Mouse (Mus musculus): ENCODE measurements around the gene Chchd10. TPM values are rescaled to one million over a fixed set of nuclear protein-coding genes. Genes with fewer than 3 reads are reported as not detected.
A peak's percentile ranks its signal among the peaks of the same experiment; 100 is the strongest.

The Chchd10 gene
- total and polyA plus RNA-seq, 3 experiments: 147 to 540 (median 254) TPM

DNA sequence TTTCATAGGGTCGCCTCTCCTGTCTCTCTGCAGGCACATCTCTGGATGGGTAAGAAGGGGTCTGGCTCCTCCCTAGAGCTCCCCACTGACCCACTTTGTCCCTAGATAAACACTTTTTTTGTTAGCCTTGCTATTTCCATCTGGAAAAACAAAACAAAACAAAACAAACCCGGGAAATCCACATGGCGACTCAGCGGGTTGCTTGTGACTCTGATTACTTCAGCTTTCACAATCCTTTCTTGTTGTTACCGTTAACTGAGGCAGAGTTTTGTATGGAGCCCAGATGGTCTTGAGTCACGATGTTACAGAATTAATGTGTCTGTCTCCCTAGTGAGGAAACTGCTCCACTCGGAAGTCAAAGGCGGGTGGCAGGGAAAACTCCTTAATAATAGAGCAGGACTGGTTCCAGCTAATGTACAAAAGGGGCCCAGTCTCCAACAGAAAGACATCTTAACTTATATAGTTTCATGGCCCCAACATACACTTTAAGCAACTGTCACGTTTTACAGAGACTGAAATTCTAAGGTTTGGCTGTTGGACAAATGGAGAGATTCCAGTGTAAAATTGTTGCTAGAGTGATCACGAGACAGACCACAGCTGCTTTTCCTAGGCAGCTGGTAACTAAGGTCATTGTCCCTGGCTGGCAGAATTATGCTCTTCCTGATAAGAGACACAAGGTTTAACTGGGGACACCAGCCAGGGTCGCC is 11.3 kb downstream of the Chchd10 start:
- no peak for DNase-seq (ENCODE audit: extremely low read depth)
- Histone ChIP-seq H3K27me3 (replicated peaks) (no peaks in the 10 kb centered on the region), H3K4me1 (ENCODE audit: control insufficient read depth in 1 of 2, insufficient read depth in 2 of 2) (peaks cover 34 to 74% of the 10 kb centered on the region in 2 experiments), H3K9ac (ENCODE audit: insufficient read depth, low read depth) (no peak overlapping the region), H3K27ac (ENCODE audit: insufficient read depth, low read depth) (no peak overlapping the region), H3K79me2 (replicated peaks; ENCODE audit: control insufficient read depth, extremely low read depth, insufficient read depth, poor library complexity, severe bottlenecking) (no peaks in the 10 kb centered on the region), H3K9me3 (replicated peaks; ENCODE audit: low read length) (no peaks in the 10 kb centered on the region), H3K4me3 (replicated peaks in 1 of 3; ENCODE audit: low read depth in 2 of 3, low read length in 2 of 3, poor library complexity in 1 of 3) (no peak overlapping the region), H3K4me2 (ENCODE audit: insufficient read depth, low read depth, poor library complexity, severe bottlenecking) (no peak overlapping the region), H3K36me3 (replicated peaks in 1 of 2; ENCODE audit: control insufficient read depth in 1 of 2, insufficient read depth in 1 of 2, low read length in 1 of 2) (peaks cover 0 to 9% of the 10 kb centered on the region in 2 experiments)
- TF ChIP-seq ZNF384 (IDR thresholded peaks at IDR 0.05; ENCODE audit: low read depth, low read length) (no peak), PAX5 (IDR thresholded peaks at IDR 0.05; ENCODE audit: low read length) (no peak), NELFE (IDR thresholded peaks at IDR 0.05; ENCODE audit: low read depth, low read length) (no peak), MAZ (IDR thresholded peaks at IDR 0.05; ENCODE audit: low read depth, low read length) (no peak), SIN3A (IDR thresholded peaks at IDR 0.05; ENCODE audit: low read length) (no peak)
- dilution Hi-C loops (cut with MboI; ENCODE audit: extremely low pct_ligation_motif_present, extremely low pct_unique_long_range_greater_than_20kb, low sequenced_read_pairs) (no loop called here), in situ Hi-C loops (cut with MboI; ENCODE audit: low pct_ligation_motif_present, low pct_unique_long_range_greater_than_20kb, low sequenced_read_pairs) (no loop called here)

DNA sequence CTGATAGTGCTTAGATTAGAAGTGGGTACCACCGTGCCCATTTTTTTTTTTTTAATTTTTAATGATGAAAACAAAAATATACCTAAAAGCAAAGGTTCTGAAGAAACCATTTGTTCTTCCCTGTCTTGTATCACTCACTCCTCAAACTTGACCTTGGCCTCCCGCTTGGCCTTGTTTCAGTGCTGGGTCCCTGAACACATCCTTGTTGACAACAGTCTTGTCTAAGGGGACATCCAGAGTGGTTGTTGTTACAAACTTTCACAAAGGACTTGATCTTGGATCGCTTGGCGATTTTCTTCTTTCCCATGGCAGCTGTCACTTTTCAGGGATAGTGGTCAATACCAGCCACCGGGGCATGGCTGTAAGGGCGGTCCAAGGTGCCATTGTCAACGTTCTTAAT is 12.3 kb downstream of the Chchd10 start:
- DNase-seq (ENCODE audit: extremely low read depth): no peak
- Histone ChIP-seq H3K9ac (ENCODE audit: insufficient read depth, low read depth) (no peak overlapping the region), H3K4me1 (ENCODE audit: control insufficient read depth in 1 of 2, insufficient read depth in 2 of 2) (peaks cover 33 to 74% of the 10 kb centered on the region in 2 experiments), H3K79me2 (replicated peaks; ENCODE audit: control insufficient read depth, extremely low read depth, insufficient read depth, poor library complexity, severe bottlenecking) (no peaks in the 10 kb centered on the region), H3K36me3 (replicated peaks in 1 of 2; ENCODE audit: control insufficient read depth in 1 of 2, insufficient read depth in 1 of 2, low read length in 1 of 2) (peaks cover 0 to 5% of the 10 kb centered on the region in 2 experiments), H3K27me3 (replicated peaks) (no peaks in the 10 kb centered on the region), H3K4me2 (ENCODE audit: insufficient read depth, low read depth, poor library complexity, severe bottlenecking) (no peak overlapping the region), H3K4me3 (replicated peaks in 1 of 3; ENCODE audit: low read depth in 2 of 3, low read length in 2 of 3, poor library complexity in 1 of 3) (no peak overlapping the region), H3K9me3 (replicated peaks; ENCODE audit: low read length) (no peaks in the 10 kb centered on the region), H3K27ac (ENCODE audit: insufficient read depth, low read depth) (no peak overlapping the region)
- in situ Hi-C loops (cut with MboI; ENCODE audit: low pct_ligation_motif_present, low pct_unique_long_range_greater_than_20kb, low sequenced_read_pairs): no loop called here
- no peak for TF ChIP-seq GABPA (IDR thresholded peaks at IDR 0.05; ENCODE audit: insufficient replicate concordance, low read depth, low read length)
- TF ChIP-seq TBP (conservative IDR thresholded peaks at IDR 0.05; ENCODE audit: low read depth, low read length): no peak
- TF ChIP-seq ELF1 (IDR thresholded peaks at IDR 0.05; ENCODE audit: low read depth, low read length): no peak
- no peak for TF ChIP-seq SMC3 (IDR thresholded peaks at IDR 0.05; ENCODE audit: low read depth, low read length)
- no peak for TF ChIP-seq MAX (IDR thresholded peaks at IDR 0.05; ENCODE audit: low read length)
- TF ChIP-seq ZC3H11A (IDR thresholded peaks at IDR 0.05; ENCODE audit: low read depth, low read length): no peak
- TF ChIP-seq POLR2A (IDR thresholded peaks at IDR 0.05; ENCODE audit: low read depth, low read length): no peak
- no peak for TF ChIP-seq IRF4 (IDR thresholded peaks at IDR 0.05; ENCODE audit: low read depth, low read length)
- no peak for TF ChIP-seq RCOR1 (conservative IDR thresholded peaks at IDR 0.05; ENCODE audit: low read depth, low read length)
- dilution Hi-C loops (cut with MboI; ENCODE audit: extremely low pct_ligation_motif_present, extremely low pct_unique_long_range_greater_than_20kb, low sequenced_read_pairs): no loop called here

DNA sequence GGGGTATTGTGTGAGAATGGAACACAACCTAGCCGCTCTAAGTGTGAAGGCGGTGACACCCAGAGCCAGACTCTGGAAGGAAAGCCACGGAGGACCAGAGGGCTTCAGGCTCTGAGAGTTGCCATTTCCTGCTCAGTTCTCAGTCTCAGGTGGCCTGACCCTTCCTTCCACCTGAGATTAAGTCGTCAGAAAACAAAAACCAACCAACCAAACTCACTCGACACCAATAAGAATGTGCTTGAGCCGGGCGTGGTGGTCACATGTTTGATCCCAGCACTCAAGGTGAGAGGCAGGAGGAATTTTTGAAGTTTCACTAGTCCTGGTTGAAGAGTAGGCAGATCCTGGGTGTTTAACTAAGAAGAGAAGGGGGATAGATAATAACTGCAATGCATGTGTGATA is 13.0 kb downstream of the Chchd10 start:
- DNase-seq (ENCODE audit: extremely low read depth): no peak
- dilution Hi-C loops (cut with MboI; ENCODE audit: extremely low pct_ligation_motif_present, extremely low pct_unique_long_range_greater_than_20kb, low sequenced_read_pairs): no loop called here
- Histone ChIP-seq H3K27ac (ENCODE audit: insufficient read depth, low read depth) (no peak overlapping the region), H3K9me3 (replicated peaks; ENCODE audit: low read length) (no peaks in the 10 kb centered on the region), H3K4me2 (ENCODE audit: insufficient read depth, low read depth, poor library complexity, severe bottlenecking) (no peak overlapping the region), H3K27me3 (replicated peaks) (no peaks in the 10 kb centered on the region), H3K4me3 (replicated peaks in 1 of 3; ENCODE audit: low read depth in 2 of 3, low read length in 2 of 3, poor library complexity in 1 of 3) (no peak overlapping the region), H3K9ac (ENCODE audit: insufficient read depth, low read depth) (no peak overlapping the region), H3K79me2 (replicated peaks; ENCODE audit: control insufficient read depth, extremely low read depth, insufficient read depth, poor library complexity, severe bottlenecking) (no peaks in the 10 kb centered on the region), H3K4me1 (ENCODE audit: control insufficient read depth in 1 of 2, insufficient read depth in 2 of 2) (peaks cover 32 to 74% of the 10 kb centered on the region in 2 experiments), H3K36me3 (replicated peaks in 1 of 2; ENCODE audit: control insufficient read depth in 1 of 2, insufficient read depth in 1 of 2, low read length in 1 of 2) (no peaks in the 10 kb centered on the region)
- TF ChIP-seq RAD21 (IDR thresholded peaks at IDR 0.05; ENCODE audit: low read depth, low read length) (peak; percentile 5), CTCF (conservative IDR thresholded peaks at IDR 0.05 in 1 of 2, IDR thresholded peaks at IDR 0.05 in 1 of 2; ENCODE audit: low read depth in 2 of 2, low read length in 2 of 2) (peak in 1 of 2 experiments; percentile 15; a peak in 1 of 4 replicates), SIN3A (IDR thresholded peaks at IDR 0.05; ENCODE audit: low read length) (no peak)
- in situ Hi-C loops (cut with MboI; ENCODE audit: low pct_ligation_motif_present, low pct_unique_long_range_greater_than_20kb, low sequenced_read_pairs): no loop called here

Measured in CH12.LX (cell line).